Mouse (Mus musculus): ENCODE results near the gene Pou2f2. TPM values are rescaled to one million over a fixed set of nuclear protein-coding genes. Genes with fewer than 3 reads are reported as not detected.

Pou2f2 gene
- total and polyA plus RNA-seq, 2 experiments: 0.37 to 1.2 TPM

- TF ChIP-seq CTCF (IDR thresholded peaks at IDR 0.05; ENCODE audit: low read depth, low read length): no peak
- TF ChIP-seq POLR2A (IDR thresholded peaks at IDR 0.05; ENCODE audit: extremely low read depth, insufficient read depth, low read length): no peak
- Histone ChIP-seq H3K4me3 (ENCODE audit: insufficient read depth, low read depth, low read length) (no peak overlapping the region), H3K9ac (ENCODE audit: low read depth, low read length) (no peak overlapping the region), H3K36me3 (ENCODE audit: control insufficient read depth, insufficient read depth, low read length) (no peaks in the 10 kb centered on the region), H3K4me1 (ENCODE audit: control insufficient read depth, insufficient read depth, low read length) (no peaks in the 10 kb centered on the region), H3K79me2 (ENCODE audit: control insufficient read depth, insufficient read depth, low read length) (no peaks in the 10 kb centered on the region), H3K27me3 (ENCODE audit: control insufficient read depth, insufficient read depth, low read length) (no peaks in the 10 kb centered on the region), H3K27ac (replicated peaks; ENCODE audit: insufficient read depth, low read depth, low read length) (no peak overlapping the region)
- WGBS: 83% methylated on average over 13 of the region's 13 CpGs
- no peak for DNase-seq (ENCODE audit: extremely low read depth, low read depth, low spot score)
These were observed 58.2 kb downstream of the Pou2f2 start for GRCm38 (mm10) chr7:25121240-25121786.

DNA sequence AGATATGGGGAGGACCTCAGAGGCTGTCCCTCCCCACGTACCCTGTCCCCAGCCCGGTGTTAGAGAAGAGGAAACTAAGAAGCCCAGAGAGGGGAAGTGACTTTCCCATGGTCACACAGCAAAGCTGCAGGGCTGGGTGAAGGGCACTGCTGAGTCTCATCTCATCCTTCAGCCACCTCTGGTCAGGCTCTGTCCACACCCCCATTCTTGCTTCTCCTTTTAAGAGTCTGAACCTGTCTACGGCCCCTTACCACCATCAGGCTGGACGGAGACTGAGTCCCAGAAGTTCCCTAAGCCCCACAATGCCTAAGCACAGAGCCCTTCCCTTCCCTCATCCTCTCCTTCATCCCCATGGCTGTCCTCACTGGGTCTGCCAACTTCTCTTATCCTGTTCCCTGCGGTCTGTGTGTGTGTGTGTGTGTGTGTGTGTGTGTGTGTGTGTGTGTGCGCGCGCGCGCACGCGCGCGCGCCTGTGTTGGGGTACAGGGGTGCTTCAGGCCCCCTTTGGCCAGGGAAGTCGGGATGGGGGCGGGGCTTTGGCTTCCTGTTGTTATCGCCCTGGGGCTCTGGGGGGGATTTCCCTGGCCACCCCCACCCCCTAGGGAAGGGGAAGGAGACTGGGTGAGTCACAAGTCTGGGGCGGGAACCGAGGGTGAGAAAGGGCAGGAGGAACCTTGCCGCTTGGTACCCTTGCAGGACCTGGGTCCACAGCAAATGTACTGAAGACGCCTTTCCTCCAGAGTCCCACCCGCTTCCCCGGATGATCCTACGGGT, 59.3 kb downstream of the Pou2f2 start:
- no peaks in the 10 kb centered on the region for H3K4me1 ChIP-seq (ENCODE audit: control insufficient read depth, insufficient read depth, low read length)
- H3K79me2 ChIP-seq (ENCODE audit: control insufficient read depth, insufficient read depth, low read length): no peaks in the 10 kb centered on the region
- TF ChIP-seq CTCF (IDR thresholded peaks at IDR 0.05; ENCODE audit: low read depth, low read length) (no peak), POLR2A (IDR thresholded peaks at IDR 0.05; ENCODE audit: extremely low read depth, insufficient read depth, low read length) (no peak)
- no peaks in the 10 kb centered on the region for H3K36me3 ChIP-seq (ENCODE audit: control insufficient read depth, insufficient read depth, low read length)
- H3K27ac ChIP-seq (replicated peaks; ENCODE audit: insufficient read depth, low read depth, low read length): no peak overlapping the region
- H3K27me3 ChIP-seq (ENCODE audit: control insufficient read depth, insufficient read depth, low read length): no peaks in the 10 kb centered on the region
- no peak overlapping the region for H3K4me3 ChIP-seq (ENCODE audit: insufficient read depth, low read depth, low read length)
- H3K9ac ChIP-seq (ENCODE audit: low read depth, low read length): no peak overlapping the region
- WGBS: 58% methylated on average over 16 of the region's 25 CpGs
- DNase-seq (ENCODE audit: extremely low read depth, low read depth, low spot score): no peak

- Histone ChIP-seq H3K27ac (replicated peaks; ENCODE audit: insufficient read depth, low read depth, low read length) (no peak overlapping the region), H3K9ac (ENCODE audit: low read depth, low read length) (no peak overlapping the region), H3K79me2 (ENCODE audit: control insufficient read depth, insufficient read depth, low read length) (no peaks in the 10 kb centered on the region), H3K27me3 (ENCODE audit: control insufficient read depth, insufficient read depth, low read length) (no peaks in the 10 kb centered on the region), H3K4me1 (ENCODE audit: control insufficient read depth, insufficient read depth, low read length) (no peaks in the 10 kb centered on the region), H3K36me3 (ENCODE audit: control insufficient read depth, insufficient read depth, low read length) (no peaks in the 10 kb centered on the region), H3K4me3 (ENCODE audit: insufficient read depth, low read depth, low read length) (no peak overlapping the region)
- WGBS: 79% methylated on average over 16 of the region's 16 CpGs
- TF ChIP-seq POLR2A (IDR thresholded peaks at IDR 0.05; ENCODE audit: extremely low read depth, insufficient read depth, low read length) (no peak), CTCF (IDR thresholded peaks at IDR 0.05; ENCODE audit: low read depth, low read length) (no peak)
- DNase-seq (ENCODE audit: extremely low read depth, low read depth, low spot score): no peak
These were observed 66.4 kb downstream of the Pou2f2 start for GRCm38 (mm10) chr7:25112956-25113603.

DNA sequence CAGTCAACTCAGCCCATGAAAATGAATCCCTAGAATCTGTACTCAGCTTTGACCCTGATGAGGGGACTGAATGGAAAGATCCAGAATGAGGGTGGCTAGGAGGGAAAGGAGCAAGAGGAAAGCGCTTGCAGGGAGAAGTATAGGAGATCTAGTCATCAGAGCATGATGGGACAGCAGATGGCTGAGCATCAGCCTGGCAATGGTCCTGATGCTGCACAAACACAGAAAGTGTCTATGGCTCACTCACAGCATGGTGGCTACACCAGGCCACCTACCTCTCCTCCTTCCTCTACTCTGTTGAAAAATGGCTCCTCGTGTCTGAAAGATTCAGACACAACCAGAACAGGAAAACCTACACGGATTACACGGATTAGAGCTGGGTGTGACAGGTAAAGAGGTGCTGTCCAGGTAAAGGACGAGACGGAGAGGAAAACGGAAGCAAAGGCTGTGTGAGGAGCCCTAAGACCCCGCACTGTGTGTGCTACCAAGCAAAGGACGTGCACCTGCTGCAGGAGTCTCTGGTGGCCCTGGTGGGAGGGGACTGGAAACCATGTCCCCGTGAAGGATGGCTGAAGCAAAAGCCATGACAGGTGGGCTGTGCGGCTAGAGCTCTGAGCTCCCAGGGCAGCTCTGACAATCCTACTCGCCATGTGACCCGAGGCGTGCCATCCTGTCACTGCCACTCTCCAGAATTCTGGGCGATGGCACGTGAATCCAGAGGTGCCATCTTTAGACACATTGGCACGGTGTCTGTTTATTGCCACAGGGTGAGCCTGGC, 67.2 kb downstream of the Pou2f2 start:
- H3K4me3 ChIP-seq (ENCODE audit: insufficient read depth, low read depth, low read length): no peak overlapping the region
- H3K79me2 ChIP-seq (ENCODE audit: control insufficient read depth, insufficient read depth, low read length): no peaks in the 10 kb centered on the region
- H3K9ac ChIP-seq (ENCODE audit: low read depth, low read length): no peak overlapping the region
- no peak overlapping the region for H3K27ac ChIP-seq (replicated peaks; ENCODE audit: insufficient read depth, low read depth, low read length)
- H3K27me3 ChIP-seq (ENCODE audit: control insufficient read depth, insufficient read depth, low read length): no peaks in the 10 kb centered on the region
- 82% methylated on average over 17 of the region's 17 CpGs for WGBS
- TF ChIP-seq POLR2A (IDR thresholded peaks at IDR 0.05; ENCODE audit: extremely low read depth, insufficient read depth, low read length) (no peak), CTCF (IDR thresholded peaks at IDR 0.05; ENCODE audit: low read depth, low read length) (no peak)
- no peaks in the 10 kb centered on the region for H3K4me1 ChIP-seq (ENCODE audit: control insufficient read depth, insufficient read depth, low read length)
- H3K36me3 ChIP-seq (ENCODE audit: control insufficient read depth, insufficient read depth, low read length): no peaks in the 10 kb centered on the region
- DNase-seq (ENCODE audit: extremely low read depth, low read depth, low spot score): no peak

DNA sequence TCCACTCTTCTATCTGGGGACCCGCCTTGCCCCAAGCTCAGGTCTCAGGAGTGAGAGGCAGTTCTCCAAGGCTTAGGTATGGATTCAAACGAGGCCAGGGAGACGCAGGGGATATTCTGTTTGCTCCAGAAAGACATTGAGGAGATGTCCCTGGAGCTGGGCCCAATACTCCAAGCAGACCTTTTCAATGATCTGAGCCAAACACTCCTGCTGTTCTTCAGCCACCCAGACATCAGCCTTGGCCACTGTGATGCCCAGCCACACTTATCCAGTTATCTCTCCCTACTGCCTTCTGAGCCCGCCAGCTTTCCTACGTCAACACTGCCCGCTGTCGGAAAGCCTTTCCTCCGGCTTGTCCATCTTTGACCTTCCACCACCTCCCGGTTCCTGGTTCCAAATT, 69.2 kb downstream of the Pou2f2 start:
- Histone ChIP-seq H3K36me3 (ENCODE audit: control insufficient read depth, insufficient read depth, low read length) (no peaks in the 10 kb centered on the region), H3K4me3 (ENCODE audit: insufficient read depth, low read depth, low read length) (no peak overlapping the region), H3K79me2 (ENCODE audit: control insufficient read depth, insufficient read depth, low read length) (no peaks in the 10 kb centered on the region), H3K27ac (replicated peaks; ENCODE audit: insufficient read depth, low read depth, low read length) (no peak overlapping the region), H3K9ac (ENCODE audit: low read depth, low read length) (no peak overlapping the region), H3K27me3 (ENCODE audit: control insufficient read depth, insufficient read depth, low read length) (no peaks in the 10 kb centered on the region), H3K4me1 (ENCODE audit: control insufficient read depth, insufficient read depth, low read length) (no peaks in the 10 kb centered on the region)
- 74% methylated on average over 9 of the region's 9 CpGs for WGBS
- TF ChIP-seq POLR2A (IDR thresholded peaks at IDR 0.05; ENCODE audit: extremely low read depth, insufficient read depth, low read length): no peak
- TF ChIP-seq CTCF (IDR thresholded peaks at IDR 0.05; ENCODE audit: low read depth, low read length): no peak
- no peak for DNase-seq (ENCODE audit: extremely low read depth, low read depth, low spot score)

All from liver, adult 2 months (tissue).